Mouse (Mus musculus) MEL (cell line): ENCODE data around the gene M6pr.

Experiments
- BHLHE40 ChIP-seq: IDR thresholded peaks from 2 replicates; pipeline ENCODE4 v1.6.1; 2012; ENCODE audit warnings: low read depth, mild to moderate bottlenecking, inconsistent platforms, low read length, improper control_type of control experiment, borderline replicate concordance
- CHD1 ChIP-seq: IDR thresholded peaks from 2 replicates; pipeline ENCODE4 v1.6.1; 2012; ENCODE audit warnings: low read depth, mild to moderate bottlenecking, inconsistent platforms, low read length, improper control_type of control experiment
- CHD2 ChIP-seq: IDR thresholded peaks from 2 replicates; pipeline ENCODE4 v1.6.1; 2011; ENCODE audit warnings: low read length, improper control_type of control experiment
- CTCF ChIP-seq, 3 experiments: IDR thresholded peaks in 2 of 3; conservative IDR thresholded peaks in 1 of 3; 2 replicates each; pipeline ENCODE4 v1.5.1; 2011 to 2012; ENCODE audit warnings: low read length in 3 of 3, low read depth in 2 of 3, mild to moderate bottlenecking in 2 of 3, improper control_type of control experiment in 1 of 3, inconsistent platforms in 1 of 3, mixed read lengths in 1 of 3, moderate library complexity in 1 of 3; ENCODE audit not compliant: control insufficient read depth in 1 of 3, insufficient read depth in 1 of 3, poor library complexity in 1 of 3, severe bottlenecking in 1 of 3
- E2F4 ChIP-seq: IDR thresholded peaks from 2 replicates; pipeline ENCODE4 v1.6.1; 2011; ENCODE audit warnings: low read depth, low read length, improper control_type of control experiment, borderline replicate concordance
- ELF1 ChIP-seq: IDR thresholded peaks from 2 replicates; pipeline ENCODE4 v1.6.1; 2014; ENCODE audit warnings: low read depth, mild to moderate bottlenecking, inconsistent platforms, low read length, improper control_type of control experiment, moderate library complexity
- EP300 ChIP-seq, 2 experiments: IDR thresholded peaks; 2 replicates each; pipeline ENCODE4 v1.6.1; 2011; ENCODE audit warnings: improper control_type of control experiment in 2 of 2, low read length in 2 of 2, low read depth in 1 of 2, mild to moderate bottlenecking in 1 of 2
- GABPA ChIP-seq: IDR thresholded peaks from 2 replicates; pipeline ENCODE4 v1.6.1; 2012; ENCODE audit warnings: low read depth, mild to moderate bottlenecking, inconsistent platforms, low read length, improper control_type of control experiment, moderate library complexity
- JUND ChIP-seq: IDR thresholded peaks from 2 replicates; pipeline ENCODE4 v1.6.1; 2011; ENCODE audit warnings: low read depth, mild to moderate bottlenecking, improper control_type of control experiment, low read length
- MAFK ChIP-seq: IDR thresholded peaks from 2 replicates; pipeline ENCODE4 v1.6.1; 2011; ENCODE audit warnings: low read depth, mild to moderate bottlenecking, low read length, improper control_type of control experiment, borderline replicate concordance
- MAX ChIP-seq: IDR thresholded peaks from 2 replicates; pipeline ENCODE4 v1.6.1; 2011; ENCODE audit warnings: low read length, improper control_type of control experiment
- POLR2A ChIP-seq, 2 experiments: IDR thresholded peaks; 2 replicates each; pipeline ENCODE4 v1.6.1; 2011 to 2012; ENCODE audit warnings: low read length in 2 of 2, mild to moderate bottlenecking in 2 of 2, control low read depth in 1 of 2, improper control_type of control experiment in 1 of 2, low read depth in 1 of 2, moderate library complexity in 1 of 2; ENCODE audit not compliant: control insufficient read depth in 1 of 2, insufficient read depth in 1 of 2, poor library complexity in 1 of 2
- UBTF ChIP-seq: IDR thresholded peaks from 2 replicates; pipeline ENCODE4 v1.6.1; 2012; ENCODE audit warnings: low read depth, mild to moderate bottlenecking, inconsistent platforms, low read length, improper control_type of control experiment, moderate library complexity, borderline replicate concordance; ENCODE audit not compliant: insufficient read depth
- ZKSCAN1 ChIP-seq: IDR thresholded peaks from 2 replicates; pipeline ENCODE4 v1.6.1; 2012; ENCODE audit warnings: low read depth, mild to moderate bottlenecking, inconsistent platforms, low read length, improper control_type of control experiment, moderate library complexity

DNA sequence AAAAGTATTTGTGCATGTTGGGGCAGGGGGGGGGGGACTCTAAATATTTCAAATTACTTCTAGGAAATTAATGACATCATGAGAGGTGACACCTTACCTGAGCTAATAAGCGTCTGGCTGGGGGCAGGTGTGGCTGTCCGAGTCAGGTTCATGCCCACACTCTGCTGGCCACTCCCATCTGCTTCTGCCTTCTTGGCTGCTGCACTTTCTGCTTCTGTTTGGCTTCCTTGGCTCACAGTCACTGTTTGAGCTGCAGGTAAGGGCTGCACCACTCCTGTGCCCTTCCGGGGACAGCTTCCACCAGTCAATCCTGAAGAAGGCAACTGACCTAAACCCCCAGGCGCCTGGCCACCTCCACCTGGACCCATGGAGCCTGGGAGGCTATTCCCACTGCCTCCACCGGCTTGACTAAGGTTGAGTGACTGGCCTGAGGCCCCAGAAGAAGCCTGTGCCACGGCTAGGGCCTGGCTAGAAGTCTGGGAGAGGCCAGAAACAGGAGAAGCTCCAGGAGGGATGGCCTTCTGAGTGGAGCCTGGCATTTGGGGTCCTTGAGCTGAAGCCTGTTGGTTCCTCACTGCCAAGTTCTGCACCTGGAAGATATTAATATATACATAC is 16.9 kb downstream of the M6pr start:
- no peak for TF ChIP-seq POLR2A (IDR thresholded peaks at IDR 0.05; ENCODE audit: control insufficient read depth in 1 of 2, insufficient read depth in 1 of 2, low read depth in 1 of 2, low read length in 2 of 2, poor library complexity in 1 of 2)
- no peak for TF ChIP-seq CTCF (IDR thresholded peaks at IDR 0.05 in 2 of 3, conservative IDR thresholded peaks at IDR 0.05 in 1 of 3; ENCODE audit: control insufficient read depth in 1 of 3, insufficient read depth in 1 of 3, low read depth in 2 of 3, low read length in 3 of 3, poor library complexity in 1 of 3, severe bottlenecking in 1 of 3)
- no peak for TF ChIP-seq UBTF
- TF ChIP-seq EP300 (IDR thresholded peaks at IDR 0.05; ENCODE audit: low read depth in 1 of 2, low read length in 2 of 2), result no peak
- no peak for TF ChIP-seq JUND
- TF ChIP-seq CHD2, result no peak
- TF ChIP-seq GABPA, result no peak
- no peak for TF ChIP-seq BHLHE40
- no peak for TF ChIP-seq MAX
- TF ChIP-seq E2F4, result no peak
- TF ChIP-seq ZKSCAN1, result no peak
- no peak for TF ChIP-seq MAFK
- TF ChIP-seq ELF1, result no peak
- TF ChIP-seq CHD1, result no peak
